Comparison of ENCODE assay signal across 12 mouse cellular contexts in genomic region chr16:57181180-57181579, GRCm38 (mm10). TPM values are rescaled to one million over a fixed set of nuclear protein-coding genes. Genes with fewer than 3 reads are reported as not detected.
DNase-seq lines count a peak whose midpoint lies in the region; ATAC-seq and TF ChIP-seq lines count a peak whose summit lies in the region.
"Had no signal": no experiment of that assay in that cellular context is flagged by ENCODE, and none has a peak within 500 bp of the region (broad histone marks: within the 10 kb centered on the region; RNA-seq: fewer than 3 reads in every experiment).

No protein-coding gene starts in this region.

- intact Hi-C loops in heart, postnatal 25 days (cut with DNase I): no loop called here

- no peak overlapping the region for H3K9ac ChIP-seq in lung, postnatal 0 days (replicated peaks; ENCODE audit: low read depth)
- H3K9ac ChIP-seq in hindbrain, embryonic 14.5 days: no peak overlapping the region
- H3K9ac ChIP-seq: heart, embryonic 13.5 days had no signal

- no peak for TF ChIP-seq CTCF in lung, postnatal 0 days (IDR thresholded peaks at IDR 0.05)

- no peak overlapping the region for H3K4me3 ChIP-seq in lung, postnatal 0 days (ENCODE audit: low read depth, low read length)
- H3K4me3 ChIP-seq in hindbrain, embryonic 14.5 days (replicated peaks; ENCODE audit: low read length): no peak overlapping the region
- H3K4me3 ChIP-seq: heart, embryonic 13.5 days; left cerebral cortex, adult 2 months had no signal

- H3K4me1 ChIP-seq in lung, postnatal 0 days (ENCODE audit: insufficient read depth, low read depth, low read length): no peaks in the 10 kb centered on the region
- no peaks in the 10 kb centered on the region for H3K4me1 ChIP-seq in hindbrain, embryonic 14.5 days (replicated peaks; ENCODE audit: control insufficient read depth, insufficient read depth, low read length)

- H3K36me3 ChIP-seq in lung, postnatal 0 days (ENCODE audit: insufficient read depth, low read length): peaks cover 21% of the 10 kb centered on the region; the same call in 1 of the 2 replicates
- peaks cover 68% of the 10 kb centered on the region for H3K36me3 ChIP-seq in hindbrain, embryonic 14.5 days (replicated peaks; ENCODE audit: control insufficient read depth, insufficient read depth)

- no peak overlapping the region for H3K4me2 ChIP-seq in lung, postnatal 0 days (replicated peaks; ENCODE audit: low read depth, low read length)
- H3K4me2 ChIP-seq in hindbrain, embryonic 14.5 days (replicated peaks): no peak overlapping the region
- H3K4me2 ChIP-seq: heart, embryonic 13.5 days had no signal

- DNase-seq in adrenal gland, adult 2 months: peak; percentile 24
- DNase-seq in adrenal gland, postnatal 4 days (ENCODE audit: low spot score in 2 of 2): no peak
- DNase-seq in lung, adult 18-20 months: peak; percentile 25 to 44
- DNase-seq in lung, postnatal 0 days (ENCODE audit: low spot score): no peak
- peak; percentile 24 for DNase-seq in heart, postnatal 25 days (ENCODE audit: low spot score)
- DNase-seq in right cerebral cortex, postnatal 10 days (ENCODE audit: low spot score in 2 of 2): peak; percentile 70 to 79
- DNase-seq in hindbrain, embryonic 14.5 days (ENCODE audit: low spot score): no peak
- DNase-seq in urinary bladder, adult 2 months (ENCODE audit: low spot score): no peak
- DNase-seq: adrenal gland, postnatal 10 days; kidney, adult 18-20 months had no signal

- no peak for ATAC-seq in lung, postnatal 0 days
- no peak for ATAC-seq in hindbrain, embryonic 14.5 days (ENCODE audit: low FRiP score)

- H3K27ac ChIP-seq in lung, postnatal 0 days (ENCODE audit: low read length): no peak overlapping the region
- no peak overlapping the region for H3K27ac ChIP-seq in hindbrain, embryonic 14.5 days
- H3K27ac ChIP-seq: heart, embryonic 13.5 days; left cerebral cortex, adult 2 months had no signal

- TF ChIP-seq EP300 in lung, postnatal 0 days (IDR thresholded peaks at IDR 0.05): no peak

- H3K9me3 ChIP-seq in lung, postnatal 0 days (ENCODE audit: low read length): no peaks in the 10 kb centered on the region
- H3K9me3 ChIP-seq in hindbrain, embryonic 14.5 days (ENCODE audit: control insufficient read depth, low read length): no peaks in the 10 kb centered on the region

- H3K27me3 ChIP-seq in lung, postnatal 0 days (replicated peaks; ENCODE audit: insufficient read depth, low read length): no peaks in the 10 kb centered on the region
- H3K27me3 ChIP-seq in hindbrain, embryonic 14.5 days (ENCODE audit: control insufficient read depth, insufficient read depth, low read length): no peaks in the 10 kb centered on the region
- H3K27me3 ChIP-seq: heart, embryonic 13.5 days had no signal

- WGBS in lung, postnatal 0 days: 79% methylated on average over 11 of the region's 11 CpGs
- WGBS in hindbrain, embryonic 14.5 days: 85% methylated on average over 11 of the region's 11 CpGs

RNA-seq across cellular contexts. Expression of gene Nit2, which starts 14.0 kb away (rescaled TPM):
- 10 to 100 TPM; 42.7 to 43.6 TPM for total RNA-seq in adrenal gland, adult 2 months (2021)
- 15.3 and 26.5 TPM in 2 replicates for polyA plus RNA-seq in adrenal gland, adult 2 months (2012; rRNA removed)
- total RNA-seq in adrenal gland, postnatal 4 days (2021): 10 to 100 TPM; 75.0 to 85.9 TPM
- polyA plus RNA-seq in lung, postnatal 0 days (2015; fragmentation: Nextera tagmentation; extraction: Ambion mirVana): 35.8 and 40.0 TPM in 2 replicates
- 10 to 100 TPM; 31.8 to 31.9 TPM for total RNA-seq in heart, postnatal 25 days (2021)
- polyA plus RNA-seq in hindbrain, embryonic 14.5 days (2014; fragmentation: Nextera tagmentation; extraction: Ambion mirVana): 49.1 and 50.3 TPM in 2 replicates
- 30.8 and 30.9 TPM in 2 replicates for polyA plus RNA-seq in urinary bladder, adult 2 months (2012; rRNA removed)

RNA-seq across cellular contexts. Expression of gene Tbc1d23, which starts 50.1 kb away (rescaled TPM):
- total RNA-seq in adrenal gland, adult 2 months (2021): 10 to 100 TPM; 33.7 to 34.0 TPM
- 3.4 and 4.0 TPM in 2 replicates for polyA plus RNA-seq in adrenal gland, adult 2 months (2012; rRNA removed)
- total RNA-seq in adrenal gland, postnatal 4 days (2021): 10 to 100 TPM; 46.3 to 48.9 TPM
- polyA plus RNA-seq in lung, postnatal 0 days (2015; fragmentation: Nextera tagmentation; extraction: Ambion mirVana): 22.9 and 23.5 TPM in 2 replicates
- 10 to 100 TPM; 23.9 to 26.2 TPM for total RNA-seq in heart, postnatal 25 days (2021)
- 39.8 and 41.4 TPM in 2 replicates for polyA plus RNA-seq in hindbrain, embryonic 14.5 days (2014; fragmentation: Nextera tagmentation; extraction: Ambion mirVana)
- polyA plus RNA-seq in urinary bladder, adult 2 months (2012; rRNA removed): 35.9 and 39.2 TPM in 2 replicates

RNA-seq across cellular contexts. Expression of gene Tomm70a, which starts 59.7 kb away (rescaled TPM):
- 10 to 100 TPM; 49.6 to 54.5 TPM for total RNA-seq in adrenal gland, adult 2 months (2021)
- 15.0 and 15.5 TPM in 2 replicates for polyA plus RNA-seq in adrenal gland, adult 2 months (2012; rRNA removed)
- total RNA-seq in adrenal gland, postnatal 4 days (2021): 10 to 100 TPM; 60.8 to 64.5 TPM
- 17.2 and 17.7 TPM in 2 replicates for polyA plus RNA-seq in lung, postnatal 0 days (2015; fragmentation: Nextera tagmentation; extraction: Ambion mirVana)
- 10 to 100 TPM; 44.9 to 45.3 TPM for total RNA-seq in heart, postnatal 25 days (2021)
- polyA plus RNA-seq in hindbrain, embryonic 14.5 days (2014; fragmentation: Nextera tagmentation; extraction: Ambion mirVana): 87.9 and 100 TPM in 2 replicates
- 29.8 and 31.5 TPM in 2 replicates for polyA plus RNA-seq in urinary bladder, adult 2 months (2012; rRNA removed)

Comparison
In these comparisons a context has a peak if more than half of its experiments do, and no peak if none do; other contexts are left out.
1. DNase-seq: peak in adrenal gland, adult 2 months (single experiment), lung, adult 18-20 months (2 of 2), heart, postnatal 25 days (single experiment) and right cerebral cortex, postnatal 10 days (2 of 2); none in adrenal gland, postnatal 4 days (0 of 2), lung, postnatal 0 days (single experiment), hindbrain, embryonic 14.5 days (single experiment) and urinary bladder, adult 2 months (single experiment).